Mouse (Mus musculus) megakaryocyte, adult 5-6 weeks (primary cell): ENCODE data around the gene Tecr. TPM values are rescaled to one million over a fixed set of nuclear protein-coding genes. Genes with fewer than 3 reads are reported as not detected.

Experiments used
- ATAC-seq: 2 replicates; pipeline ENCODE4 v1.8.0; 2016; ENCODE audit warnings: mild to moderate bottlenecking, inconsistent platforms; ENCODE audit not compliant: poor library complexity, severe bottlenecking
- total RNA-seq, 2 experiments: library from RNA; stranded (forward) in 1 of 2; stranded (reverse) in 1 of 2; fragments of 153-499, 151-499 nt in 1 of 2; fragments of 221-1000, 200-1000 nt in 1 of 2; gene quantifications; 2 replicates each; pipeline versions ENCODE4 v1.2.3 to v1.2.4; 2015 to 2017

Tecr gene
- total RNA-seq (2015) (282 and 314 TPM in 2 replicates), total RNA-seq (2017) (248 and 255 TPM in 2 replicates)

- peak; percentile 83 for ATAC-seq
These were observed at the start of gene Tecr, which contains the start of gene Dnajb1 for GRCm38 (mm10) chr8:83607661-83608397. Gene Tecr, minus strand, starts transcription at chr8:83607971. Gene Dnajb1, plus strand, starts transcription at chr8:83608193.

- ATAC-seq: no peak
These were observed 48.9 kb upstream of the Tecr start for GRCm38 (mm10) chr8:83656484-83657246.

DNA sequence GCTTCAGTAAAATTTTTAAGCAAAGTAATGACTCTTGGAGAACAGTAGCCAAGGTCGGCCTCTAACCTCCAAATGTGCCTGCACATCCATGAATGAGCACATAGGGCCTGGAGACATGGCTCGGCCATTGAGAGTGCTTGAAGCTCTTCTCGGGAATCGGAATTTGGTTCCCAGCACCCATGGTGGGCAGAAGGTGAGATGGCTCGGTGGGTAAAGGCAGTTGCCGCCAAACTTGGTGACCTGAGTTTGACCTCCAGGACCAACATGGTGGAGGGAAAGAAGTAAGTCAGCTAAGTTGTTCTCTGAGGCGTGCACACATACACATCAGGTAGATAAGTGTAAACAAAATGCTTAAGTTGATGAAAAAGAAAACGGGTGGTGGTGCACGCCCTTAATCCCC lies 48.3 kb upstream of the Tecr start:
- ATAC-seq: no peak

DNA sequence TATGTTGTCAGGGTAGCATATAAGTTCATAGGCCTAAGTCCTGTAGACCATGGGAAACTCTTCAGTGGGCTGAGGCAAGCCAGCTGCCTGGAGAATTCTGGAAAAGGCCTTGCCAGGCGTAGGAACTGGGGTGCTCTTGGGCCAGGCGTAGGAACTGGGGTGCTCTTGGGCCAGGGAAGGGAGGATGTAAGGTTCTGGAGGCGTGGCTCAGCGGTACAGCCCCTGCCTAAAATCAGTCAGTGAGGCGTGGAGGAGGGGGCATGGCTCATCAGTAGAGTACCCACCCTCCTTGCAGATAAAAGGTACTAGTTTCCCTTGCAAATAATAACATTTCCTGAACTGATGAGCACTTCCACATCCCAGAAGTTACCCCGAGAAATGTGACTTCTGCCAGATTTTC lies 47.0 kb upstream of the Tecr start:
- no peak for ATAC-seq

DNA sequence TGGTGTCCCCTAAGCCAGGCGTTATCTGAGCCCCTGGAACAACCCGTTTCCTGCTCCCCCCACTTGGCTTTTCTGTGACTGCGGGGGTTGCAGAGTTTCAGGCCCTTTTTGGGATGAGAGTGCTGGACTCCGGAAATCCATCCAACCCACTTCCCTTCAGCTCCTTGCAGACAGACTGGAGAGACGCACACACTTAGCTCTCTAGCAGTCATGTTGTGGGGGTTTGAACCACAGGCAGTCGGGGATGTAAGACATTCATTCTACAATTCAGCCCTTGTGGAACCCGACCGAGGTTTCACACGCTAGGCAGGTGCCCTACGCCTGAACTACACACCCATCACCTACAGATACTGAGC lies 45.9 kb upstream of the Tecr start:
- no peak for ATAC-seq

- ATAC-seq: peak; percentile 22
These were observed 45.2 kb upstream of the Tecr start for GRCm38 (mm10) chr8:83652744-83653661.

DNA sequence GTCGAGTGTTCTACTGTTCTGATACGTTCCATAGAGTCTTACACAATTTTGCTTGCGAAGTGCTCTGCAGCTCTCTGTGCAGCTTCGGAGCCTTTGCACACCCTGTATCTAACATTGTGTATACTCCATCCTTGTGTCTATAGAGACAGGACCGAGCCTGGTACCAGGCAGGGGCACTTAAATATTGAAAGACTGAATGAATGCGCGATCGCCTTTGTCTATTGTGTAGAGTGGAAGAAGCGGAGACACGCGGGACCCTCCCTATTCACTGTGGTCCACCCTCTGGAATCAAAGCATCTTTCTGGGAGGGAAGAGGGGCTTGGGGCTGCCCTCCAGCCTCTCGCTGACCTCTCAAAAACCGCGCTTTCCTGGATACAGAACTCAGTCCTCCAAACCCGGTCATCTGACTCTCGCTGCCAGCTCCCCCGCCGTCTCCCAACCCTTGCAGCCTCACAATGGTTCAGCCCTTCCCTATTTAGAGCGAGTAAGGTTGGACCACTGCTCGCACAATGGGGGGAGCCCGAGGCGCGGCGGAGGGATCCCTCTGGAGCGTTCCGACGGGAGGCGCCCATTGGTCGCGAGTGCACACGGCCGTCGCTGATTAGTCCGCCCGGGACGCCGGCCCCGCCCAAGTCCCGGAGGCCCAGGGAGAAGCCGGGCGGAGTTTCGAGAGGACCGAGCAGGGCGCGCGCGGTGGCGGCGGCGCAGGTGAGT lies 44.4 kb upstream of the Tecr start, which contains the start of gene Gipc1:
Gene Gipc1 (plus strand): TSS at position 648 of the 714 bp plus-strand sequence.
- peak; percentile 98 for ATAC-seq

- no peak for ATAC-seq
These were observed 41.9 kb upstream of the Tecr start for GRCm38 (mm10) chr8:83649699-83650098.

GRCm38 (mm10) chr8:83648031-83648430 lies 40.3 kb upstream of the Tecr start:
- no peak for ATAC-seq

DNA sequence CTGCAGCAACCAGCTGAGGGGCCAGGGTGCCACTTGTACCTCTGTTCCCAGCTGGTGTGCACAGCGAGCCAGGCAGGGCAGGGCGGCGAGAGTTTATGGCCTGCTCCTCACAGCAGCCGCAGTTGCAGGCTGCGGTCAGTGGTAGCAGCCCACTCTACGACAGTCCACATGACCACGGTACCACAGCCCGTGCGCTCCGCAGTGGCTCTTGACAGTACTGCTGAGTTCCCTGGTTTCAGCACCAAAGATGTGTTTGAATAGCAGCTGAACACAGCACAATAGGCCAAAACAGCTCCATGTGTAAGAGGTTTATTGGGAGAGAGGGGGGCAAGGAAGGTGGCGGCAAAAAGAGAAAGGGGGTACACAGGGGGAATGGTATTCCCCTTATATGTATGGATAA lies 39.7 kb upstream of the Tecr start:
- no peak for ATAC-seq

- ATAC-seq: no peak
These were observed 31.9 kb upstream of the Tecr start for GRCm38 (mm10) chr8:83639649-83640048.

DNA sequence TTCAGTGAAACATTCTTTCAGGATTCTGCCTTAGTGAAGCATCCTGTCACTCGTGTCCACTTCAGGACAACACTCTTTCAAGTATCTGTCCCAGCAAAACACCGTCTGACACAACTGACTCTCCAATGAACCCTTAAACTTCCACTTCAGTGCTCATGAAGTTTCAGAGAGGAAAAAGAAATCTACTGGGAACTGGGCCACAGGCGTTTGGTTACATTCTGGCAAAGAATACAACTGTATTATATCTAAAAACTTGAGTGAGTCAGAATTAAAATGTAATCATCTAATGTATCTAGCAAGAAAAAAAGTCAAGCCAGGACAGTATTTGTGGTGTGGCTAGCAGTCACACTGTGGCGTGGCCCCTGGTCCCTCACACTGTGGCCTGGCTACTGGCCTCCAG lies 31.1 kb upstream of the Tecr start:
- no peak for ATAC-seq

DNA sequence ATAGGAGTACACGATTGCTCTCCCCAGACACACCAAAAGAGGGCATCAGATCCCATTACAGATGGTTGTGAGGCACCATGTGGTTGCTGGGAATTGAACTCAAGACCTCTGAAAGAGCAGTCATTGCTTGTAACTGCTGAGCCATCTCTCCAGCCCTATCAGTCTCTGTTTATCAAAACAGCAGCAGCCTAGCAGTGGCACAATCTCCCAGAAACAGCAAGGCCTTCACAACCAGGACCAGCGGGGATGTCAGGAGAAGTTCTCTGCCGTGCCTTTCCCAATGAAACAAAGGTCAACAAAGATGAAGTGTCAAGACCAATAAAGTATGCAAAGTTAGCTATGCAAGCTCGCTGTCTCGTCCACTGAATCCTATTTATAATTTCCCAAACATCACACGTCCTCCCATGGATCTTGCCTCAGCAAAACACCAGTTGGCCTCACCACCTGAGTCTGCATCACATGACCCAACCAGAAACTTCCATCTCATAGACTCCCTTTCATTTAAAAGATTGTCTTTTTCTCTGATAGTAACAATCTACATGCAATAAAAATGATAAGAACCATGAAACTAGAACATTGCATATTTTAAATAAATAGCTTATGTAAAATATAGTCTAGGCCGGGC lies 24.4 kb upstream of the Tecr start:
- no peak for ATAC-seq

DNA sequence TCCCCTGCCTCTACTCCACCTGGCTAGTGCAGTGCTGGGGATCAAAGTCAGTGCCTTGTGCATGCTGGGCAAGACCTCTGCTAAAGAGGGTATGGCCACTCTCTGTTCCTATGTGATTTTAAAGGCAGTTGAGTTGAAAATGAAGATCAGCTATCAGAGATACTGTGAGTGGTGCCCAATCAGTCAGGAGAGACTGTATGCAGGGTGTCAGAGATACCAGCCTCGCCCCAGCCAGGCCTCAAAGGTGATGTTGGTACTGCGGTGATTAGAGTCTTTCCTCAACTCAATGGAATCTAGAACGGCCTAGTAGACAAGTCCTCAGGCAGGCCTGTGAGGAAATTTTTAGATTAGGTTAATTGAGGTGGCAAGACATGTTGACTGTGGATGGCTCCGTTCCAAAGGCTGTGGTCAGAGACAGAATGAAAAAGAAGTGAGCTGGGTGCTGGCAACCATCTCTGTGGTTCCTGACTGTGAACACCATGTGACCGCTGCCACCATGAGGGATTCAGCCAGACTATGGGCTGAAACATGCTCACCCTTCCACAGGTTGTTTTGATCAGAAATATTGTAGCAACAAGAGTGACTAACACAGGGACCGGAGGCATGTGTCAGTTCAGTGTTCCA lies 18.0 kb upstream of the Tecr start:
- ATAC-seq: no peak

DNA sequence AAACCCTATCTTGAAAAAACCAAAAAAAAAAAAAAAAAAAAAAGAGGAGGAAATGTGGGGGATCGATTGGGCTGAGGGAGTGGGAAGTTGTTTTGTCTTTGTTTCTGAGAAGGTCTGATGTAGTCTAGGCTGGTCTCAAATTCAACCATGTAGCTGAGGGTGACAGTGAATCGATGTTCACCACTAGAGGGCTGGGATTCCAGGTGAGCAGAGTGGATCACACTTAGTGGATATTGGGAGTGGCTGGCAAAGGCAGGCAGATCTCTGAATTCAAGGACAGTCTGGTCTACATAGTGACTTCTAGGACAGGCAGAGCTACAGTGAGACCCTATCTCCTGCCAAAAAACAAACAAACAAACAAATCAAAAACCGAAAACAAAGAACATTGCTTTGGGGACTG lies 17.0 kb upstream of the Tecr start:
- no peak for ATAC-seq

DNA sequence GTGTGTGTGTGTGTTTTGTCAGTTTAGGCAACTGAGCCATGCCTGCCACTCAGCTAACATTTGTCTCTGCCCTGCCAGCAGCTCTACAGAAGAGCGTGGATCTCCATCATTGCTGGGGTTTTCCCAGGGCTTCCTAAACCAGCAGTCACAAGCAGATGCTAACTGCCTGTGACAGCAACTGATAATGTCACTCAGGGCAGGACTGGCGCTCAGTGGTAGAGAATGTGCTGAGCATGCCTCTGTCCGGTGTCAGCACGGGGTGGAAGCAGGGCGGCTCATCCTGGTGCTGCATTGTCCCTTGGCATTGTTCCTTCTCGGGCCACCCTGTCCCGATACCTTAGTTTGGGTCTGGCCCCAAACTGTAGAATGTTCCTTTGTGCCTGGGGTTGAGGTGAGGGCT lies 15.8 kb upstream of the Tecr start:
- ATAC-seq: no peak

DNA sequence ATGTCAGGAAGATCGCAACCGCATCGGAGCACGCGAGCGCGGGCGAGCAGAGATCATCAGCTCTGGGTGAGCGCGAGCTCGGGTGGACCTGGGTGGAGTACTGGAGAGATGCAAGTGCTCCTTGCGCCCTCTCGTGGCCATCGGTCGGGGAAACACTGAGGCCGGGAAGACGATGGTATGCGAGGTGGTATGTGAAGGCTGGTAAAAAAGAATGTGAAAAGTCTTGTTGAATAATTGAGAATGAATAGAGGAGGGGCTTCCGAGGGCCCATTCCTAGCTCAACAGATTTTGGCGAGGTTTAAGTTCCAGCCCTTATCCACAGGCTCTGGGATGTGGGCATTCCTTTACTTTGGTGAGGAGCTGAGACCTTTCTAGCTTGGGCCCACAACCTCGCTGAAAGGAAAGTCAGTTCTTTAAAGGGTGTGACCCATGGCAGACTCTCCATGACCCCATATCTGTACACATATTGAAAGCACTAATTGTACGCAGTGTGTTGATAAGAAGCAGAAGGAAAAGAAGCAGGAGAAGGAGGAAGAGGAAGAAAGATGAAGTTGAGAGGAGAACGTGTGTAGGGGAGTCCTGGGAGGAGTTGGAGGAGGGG lies 14.7 kb upstream of the Tecr start:
- peak; percentile 96 for ATAC-seq

- ATAC-seq: no peak; the same call in 1 of the 2 replicates
These were observed 14.1 kb upstream of the Tecr start for GRCm38 (mm10) chr8:83621691-83622388.
